Mouse (Mus musculus): ENCODE data around the gene Fkbp9. TPM values are rescaled to one million over a fixed set of nuclear protein-coding genes. Genes with fewer than 3 reads are reported as not detected.

The Fkbp9 gene
- polyA plus RNA-seq, 1 experiment from 2014 or later, result 24.9 TPM

DNA sequence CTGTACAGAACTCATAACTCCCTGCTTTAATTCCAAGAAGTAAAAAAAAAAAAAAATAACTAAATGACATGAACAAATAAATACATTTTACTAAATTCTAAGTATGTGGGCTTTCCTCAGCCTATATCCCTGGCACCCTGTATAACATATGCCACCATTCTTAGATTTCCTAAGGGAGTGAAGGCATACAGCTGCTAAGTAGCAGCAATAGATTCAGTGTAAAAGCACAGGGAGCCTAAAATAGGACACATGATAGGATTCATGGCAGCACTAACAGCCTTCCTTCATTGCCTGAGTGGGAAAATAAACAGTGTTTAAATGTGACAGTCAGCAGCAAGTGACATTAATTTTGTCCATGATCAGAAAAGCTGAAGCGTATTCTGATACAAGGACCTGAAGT is 72.5 kb downstream of the Fkbp9 start:
- Histone ChIP-seq H3K27me3 (ENCODE audit: control insufficient read depth, insufficient read depth, low read length) (no peaks in the 10 kb centered on the region), H3K36me3 (ENCODE audit: control insufficient read depth, insufficient read depth, low read length) (no peaks in the 10 kb centered on the region), H3K4me3 (replicated peaks; ENCODE audit: low read depth, low read length) (no peak overlapping the region), H3K4me1 (ENCODE audit: control insufficient read depth, insufficient read depth, low read length) (peaks cover 10% of the 10 kb centered on the region; the same call in 1 of the 2 replicates), H3K9ac (replicated peaks; ENCODE audit: low read length) (no peak overlapping the region), H3K9me3 (ENCODE audit: control insufficient read depth, low read length) (no peaks in the 10 kb centered on the region), H3K27ac (replicated peaks; ENCODE audit: low read depth, low read length) (no peak overlapping the region), H3K4me2 (ENCODE audit: low read length) (no peak overlapping the region)
- ATAC-seq (ENCODE audit: low FRiP score, low TSS enrichment), result no peak
- DNase-seq, result no peak
- WGBS, result 95% methylated on average over 1 of the region's 1 CpGs

DNA sequence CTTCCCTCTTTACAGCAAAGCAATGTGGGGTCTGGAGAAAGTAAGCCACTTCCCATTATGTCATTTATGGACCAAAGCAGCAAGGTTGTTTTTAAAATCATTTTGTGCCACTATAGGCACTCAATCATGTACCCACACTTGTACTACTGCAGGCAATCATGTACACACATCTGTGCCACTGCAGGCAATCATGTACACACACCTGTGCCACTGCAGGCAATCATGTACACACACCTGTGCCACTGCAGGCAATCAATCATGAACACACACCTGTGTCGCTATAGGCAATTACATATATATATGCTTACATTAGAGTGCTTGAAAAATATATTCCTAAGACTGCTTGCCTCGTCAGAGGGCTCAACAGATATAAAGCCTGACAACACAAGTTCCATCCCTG is 73.1 kb downstream of the Fkbp9 start:
- H3K9me3 ChIP-seq (ENCODE audit: control insufficient read depth, low read length), result no peaks in the 10 kb centered on the region
- 83% methylated on average over 2 of the region's 2 CpGs for WGBS
- DNase-seq, result no peak

DNA sequence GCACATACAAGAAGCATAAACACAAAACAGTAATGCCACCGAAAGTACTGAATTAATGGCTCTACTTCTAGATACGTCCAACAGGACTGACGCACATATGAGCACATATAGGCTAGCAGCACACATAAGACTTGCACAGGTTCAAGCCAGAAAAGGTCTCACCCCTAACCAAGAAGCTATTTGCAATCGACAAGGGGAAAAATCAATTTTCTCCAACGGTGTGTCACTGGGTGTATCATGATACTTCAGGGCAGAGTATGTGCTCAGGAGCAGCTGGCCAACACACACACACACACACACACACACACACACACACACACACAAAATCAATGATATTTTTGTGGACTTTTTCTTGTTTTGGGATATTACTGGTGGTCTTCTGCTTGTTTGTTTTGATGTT is 73.6 kb downstream of the Fkbp9 start:
- Histone ChIP-seq H3K9me3 (ENCODE audit: control insufficient read depth, low read length) (no peaks in the 10 kb centered on the region), H3K4me2 (ENCODE audit: low read length) (no peak overlapping the region), H3K4me1 (ENCODE audit: control insufficient read depth, insufficient read depth, low read length) (peaks cover 10% of the 10 kb centered on the region; the same call in 1 of the 2 replicates), H3K27ac (replicated peaks; ENCODE audit: low read depth, low read length) (no peak overlapping the region), H3K4me3 (replicated peaks; ENCODE audit: low read depth, low read length) (no peak overlapping the region), H3K9ac (replicated peaks; ENCODE audit: low read length) (no peak overlapping the region), H3K27me3 (ENCODE audit: control insufficient read depth, insufficient read depth, low read length) (no peaks in the 10 kb centered on the region), H3K36me3 (ENCODE audit: control insufficient read depth, insufficient read depth, low read length) (no peaks in the 10 kb centered on the region)
- 88% methylated on average over 5 of the region's 5 CpGs for WGBS
- ATAC-seq (ENCODE audit: low FRiP score, low TSS enrichment), result no peak
- DNase-seq, result no peak

More for the DNA sequence above, 73.1 kb downstream of the Fkbp9 start:
- H3K27me3 ChIP-seq (ENCODE audit: control insufficient read depth, insufficient read depth, low read length), result no peaks in the 10 kb centered on the region
- no peak for ATAC-seq (ENCODE audit: low FRiP score, low TSS enrichment)
- H3K36me3 ChIP-seq (ENCODE audit: control insufficient read depth, insufficient read depth, low read length), result no peaks in the 10 kb centered on the region
- H3K4me1 ChIP-seq (ENCODE audit: control insufficient read depth, insufficient read depth, low read length), result peaks cover 10% of the 10 kb centered on the region; the same call in 1 of the 2 replicates
- H3K4me2 ChIP-seq (ENCODE audit: low read length), result no peak overlapping the region
- no peak overlapping the region for H3K4me3 ChIP-seq (replicated peaks; ENCODE audit: low read depth, low read length)
- no peak overlapping the region for H3K27ac ChIP-seq (replicated peaks; ENCODE audit: low read depth, low read length)
- no peak overlapping the region for H3K9ac ChIP-seq (replicated peaks; ENCODE audit: low read length)

DNA sequence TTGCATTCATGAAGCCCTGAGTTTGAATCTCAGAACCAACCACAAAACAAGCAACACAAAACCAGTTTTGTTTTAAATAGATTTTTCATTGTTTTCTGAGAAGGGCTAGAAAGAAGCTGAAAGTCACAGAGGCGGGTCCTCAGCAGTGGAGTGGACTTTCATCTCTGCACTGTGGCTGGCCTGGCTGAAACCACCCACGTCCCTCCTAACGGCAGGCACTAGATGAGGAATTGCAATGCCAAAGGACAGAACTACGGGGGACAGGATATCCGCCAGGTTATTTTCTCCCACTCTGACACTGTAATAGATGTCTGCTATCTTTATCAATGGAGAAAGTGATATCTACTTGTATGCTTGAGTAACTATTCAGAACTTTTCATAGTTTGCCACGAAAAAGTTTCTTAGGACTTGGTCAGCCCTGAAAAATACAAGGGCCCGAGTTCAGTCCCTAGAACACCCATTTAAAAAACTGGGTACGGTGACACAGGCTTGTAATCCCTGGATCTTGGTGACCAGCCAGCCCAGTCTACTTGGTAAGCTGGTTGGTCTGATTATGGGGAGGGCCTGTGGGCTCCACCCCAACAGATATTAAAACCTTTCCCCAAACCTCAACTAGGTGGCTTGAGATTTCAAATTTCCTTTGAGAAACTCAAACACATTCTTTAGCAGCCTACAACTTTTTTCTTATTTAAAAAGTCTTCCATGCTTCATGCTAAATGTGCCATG is 74.4 kb downstream of the Fkbp9 start:
- no peaks in the 10 kb centered on the region for H3K27me3 ChIP-seq (ENCODE audit: control insufficient read depth, insufficient read depth, low read length)
- no peaks in the 10 kb centered on the region for H3K9me3 ChIP-seq (ENCODE audit: control insufficient read depth, low read length)
- DNase-seq (no peak), ATAC-seq (ENCODE audit: low FRiP score, low TSS enrichment) (no peak)
- no peak overlapping the region for H3K9ac ChIP-seq (replicated peaks; ENCODE audit: low read length)
- H3K27ac ChIP-seq (replicated peaks; ENCODE audit: low read depth, low read length), result no peak overlapping the region
- H3K4me3 ChIP-seq (replicated peaks; ENCODE audit: low read depth, low read length), result no peak overlapping the region
- 85% methylated on average over 8 of the region's 8 CpGs for WGBS
- H3K36me3 ChIP-seq (ENCODE audit: control insufficient read depth, insufficient read depth, low read length), result no peaks in the 10 kb centered on the region
- peaks cover 10% of the 10 kb centered on the region; the same call in 1 of the 2 replicates for H3K4me1 ChIP-seq (ENCODE audit: control insufficient read depth, insufficient read depth, low read length)
- no peak overlapping the region for H3K4me2 ChIP-seq (ENCODE audit: low read length)

DNA sequence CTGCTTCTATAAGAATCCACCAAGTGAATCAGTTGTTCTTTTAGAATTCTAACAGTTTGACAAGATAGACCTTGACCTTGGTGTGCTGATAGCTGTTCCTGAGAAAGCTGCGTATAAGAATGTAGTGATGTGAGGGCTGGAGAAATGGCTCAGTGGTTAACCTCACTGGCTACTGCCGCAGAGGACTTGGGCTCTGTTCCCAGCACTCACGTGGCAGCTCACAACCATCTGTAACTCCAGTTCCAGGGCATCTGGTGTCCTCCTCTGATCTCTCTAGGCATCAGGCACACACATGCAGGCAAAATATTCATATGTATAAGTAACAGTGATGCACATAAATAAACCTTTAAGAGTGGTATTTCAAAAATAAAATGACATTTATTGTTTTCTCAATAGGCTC is 76.1 kb downstream of the Fkbp9 start:
- Histone ChIP-seq H3K4me2 (ENCODE audit: low read length) (no peak overlapping the region), H3K9ac (replicated peaks; ENCODE audit: low read length) (no peak overlapping the region), H3K4me3 (replicated peaks; ENCODE audit: low read depth, low read length) (no peak overlapping the region), H3K4me1 (ENCODE audit: control insufficient read depth, insufficient read depth, low read length) (peaks cover 9% of the 10 kb centered on the region; the same call in 1 of the 2 replicates), H3K27me3 (ENCODE audit: control insufficient read depth, insufficient read depth, low read length) (no peaks in the 10 kb centered on the region), H3K9me3 (ENCODE audit: control insufficient read depth, low read length) (no peaks in the 10 kb centered on the region), H3K36me3 (ENCODE audit: control insufficient read depth, insufficient read depth, low read length) (no peaks in the 10 kb centered on the region), H3K27ac (replicated peaks; ENCODE audit: low read depth, low read length) (no peak overlapping the region)
- 96% methylated on average over 3 of the region's 3 CpGs for WGBS
- DNase-seq (no peak), ATAC-seq (ENCODE audit: low FRiP score, low TSS enrichment) (no peak)

DNA sequence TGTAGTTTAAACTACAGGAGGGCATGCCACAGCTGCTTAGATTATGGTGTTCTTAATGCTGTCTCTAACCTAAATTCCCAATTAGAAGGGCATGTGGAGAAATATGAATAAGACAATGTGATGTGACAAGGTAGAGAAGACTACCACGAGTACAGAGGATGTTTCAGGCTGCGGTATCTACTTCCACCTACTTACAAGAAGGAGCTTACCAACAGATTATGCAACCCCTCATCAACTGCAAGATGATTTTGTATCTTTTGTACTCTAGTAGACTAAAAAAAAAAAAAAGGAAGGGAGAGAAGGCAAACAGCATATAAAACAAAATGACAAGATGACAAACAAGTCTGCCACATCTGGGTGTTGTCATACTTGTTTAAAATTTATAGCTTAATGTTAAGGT is 76.5 kb downstream of the Fkbp9 start:
- Histone ChIP-seq H3K36me3 (ENCODE audit: control insufficient read depth, insufficient read depth, low read length) (no peaks in the 10 kb centered on the region), H3K4me3 (replicated peaks; ENCODE audit: low read depth, low read length) (no peak overlapping the region), H3K27ac (replicated peaks; ENCODE audit: low read depth, low read length) (no peak overlapping the region), H3K9me3 (ENCODE audit: control insufficient read depth, low read length) (no peaks in the 10 kb centered on the region), H3K9ac (replicated peaks; ENCODE audit: low read length) (no peak overlapping the region), H3K4me1 (ENCODE audit: control insufficient read depth, insufficient read depth, low read length) (peaks cover 6% of the 10 kb centered on the region; the same call in 1 of the 2 replicates), H3K4me2 (ENCODE audit: low read length) (no peak overlapping the region), H3K27me3 (ENCODE audit: control insufficient read depth, insufficient read depth, low read length) (no peaks in the 10 kb centered on the region)
- no peak for ATAC-seq (ENCODE audit: low FRiP score, low TSS enrichment)
- no peak for DNase-seq
- 96% methylated on average over 2 of the region's 2 CpGs for WGBS

DNA sequence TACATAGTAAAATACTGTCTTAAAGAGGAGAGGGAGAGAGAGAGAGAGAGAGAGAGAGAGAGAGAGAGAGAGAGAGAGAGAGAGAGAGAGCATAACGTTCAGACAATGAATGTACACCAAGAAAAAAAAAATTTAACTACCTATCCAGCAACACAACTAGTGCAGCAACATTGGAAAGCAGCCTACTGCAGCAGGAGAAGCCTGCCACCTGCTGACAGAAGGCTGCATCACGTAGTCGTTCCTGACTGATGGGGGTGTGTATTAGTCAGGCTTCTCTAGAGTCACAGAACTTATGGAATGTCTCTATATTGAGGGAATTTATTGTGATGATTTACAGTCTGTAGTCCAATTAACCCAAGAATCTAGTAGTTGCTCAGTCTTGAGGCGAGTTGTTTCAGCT is 77.1 kb downstream of the Fkbp9 start:
- ATAC-seq (ENCODE audit: low FRiP score, low TSS enrichment) (no peak), DNase-seq (peak; percentile 69)
- WGBS, result 17% methylated on average over 4 of the region's 4 CpGs
- no peaks in the 10 kb centered on the region for H3K36me3 ChIP-seq (ENCODE audit: control insufficient read depth, insufficient read depth, low read length)
- H3K27me3 ChIP-seq (ENCODE audit: control insufficient read depth, insufficient read depth, low read length), result no peaks in the 10 kb centered on the region
- no peak overlapping the region for H3K4me3 ChIP-seq (replicated peaks; ENCODE audit: low read depth, low read length)
- no peak overlapping the region for H3K9ac ChIP-seq (replicated peaks; ENCODE audit: low read length)
- H3K4me1 ChIP-seq (ENCODE audit: control insufficient read depth, insufficient read depth, low read length), result peaks cover 2% of the 10 kb centered on the region; the same call in 1 of the 2 replicates
- H3K27ac ChIP-seq (replicated peaks; ENCODE audit: low read depth, low read length), result no peak overlapping the region
- no peak overlapping the region for H3K4me2 ChIP-seq (ENCODE audit: low read length)
- no peaks in the 10 kb centered on the region for H3K9me3 ChIP-seq (ENCODE audit: control insufficient read depth, low read length)

DNA sequence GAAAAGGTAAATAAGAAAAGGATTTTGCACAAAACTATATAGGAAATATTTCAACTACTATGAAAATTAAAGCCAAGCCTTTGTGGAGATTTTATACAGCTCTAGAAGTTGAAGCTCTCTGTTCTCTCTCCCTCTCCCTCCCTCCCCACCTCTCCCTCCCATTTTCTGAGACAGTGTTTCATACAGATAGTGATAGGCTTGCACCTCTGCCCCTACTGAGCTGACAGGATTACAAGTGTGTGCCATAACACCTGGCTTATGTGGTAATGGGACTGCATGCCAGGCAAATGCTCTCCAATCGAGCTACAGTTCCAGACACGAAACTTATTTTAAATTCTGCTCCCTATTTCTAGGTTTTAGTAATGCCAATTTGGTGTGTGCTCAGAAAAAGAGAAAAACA is 79.1 kb downstream of the Fkbp9 start:
- Histone ChIP-seq H3K4me2 (ENCODE audit: low read length) (no peak overlapping the region), H3K4me3 (replicated peaks; ENCODE audit: low read depth, low read length) (no peak overlapping the region), H3K27me3 (ENCODE audit: control insufficient read depth, insufficient read depth, low read length) (no peaks in the 10 kb centered on the region), H3K36me3 (ENCODE audit: control insufficient read depth, insufficient read depth, low read length) (no peaks in the 10 kb centered on the region), H3K9me3 (ENCODE audit: control insufficient read depth, low read length) (no peaks in the 10 kb centered on the region), H3K9ac (replicated peaks; ENCODE audit: low read length) (no peak overlapping the region), H3K27ac (replicated peaks; ENCODE audit: low read depth, low read length) (no peak overlapping the region), H3K4me1 (ENCODE audit: control insufficient read depth, insufficient read depth, low read length) (no peaks in the 10 kb centered on the region)
- ATAC-seq (ENCODE audit: low FRiP score, low TSS enrichment) (no peak), DNase-seq (no peak)
- 89% methylated on average over 2 of the region's 2 CpGs for WGBS

Measured in midbrain, embryonic 14.5 days (tissue).